Comparison of ENCODE assay signal across 13 mouse cellular contexts in genomic region chr5:147340741-147341414, GRCm38 (mm10). TPM values are rescaled to one million over a fixed set of nuclear protein-coding genes. Genes with fewer than 3 reads are reported as not detected.
A peak's percentile ranks its signal among the peaks of the same experiment; 100 is the strongest.
DNase-seq lines count a peak whose midpoint lies in the region; ATAC-seq and TF ChIP-seq lines count a peak whose summit lies in the region.
"Had no signal": no experiment of that assay in that cellular context is flagged by ENCODE, and none has a peak within 500 bp of the region (broad histone marks: within the 10 kb centered on the region; RNA-seq: fewer than 3 reads in every experiment).

No protein-coding gene starts in this region.

- no peak overlapping the region for H3K9ac ChIP-seq in forebrain, embryonic 11.5 days (ENCODE audit: low read length)
- H3K9ac ChIP-seq: intestine, embryonic 15.5 days had no signal

- no peaks in the 10 kb centered on the region for H3K27me3 ChIP-seq in forebrain, embryonic 11.5 days (ENCODE audit: control insufficient read depth, insufficient read depth, low read length)
- H3K27me3 ChIP-seq in forebrain, embryonic 10.5 days (ENCODE audit: poor library complexity, severe bottlenecking): no peaks in the 10 kb centered on the region
- no peaks in the 10 kb centered on the region for H3K27me3 ChIP-seq in spleen, adult 2 months (ENCODE audit: control insufficient read depth, insufficient read depth, low read length)
- H3K27me3 ChIP-seq: intestine, embryonic 15.5 days had no signal

- no peak for ATAC-seq in forebrain, embryonic 11.5 days (replicated peaks; ENCODE audit: low FRiP score)
- ATAC-seq in granulocyte monocyte progenitor cell, adult 5-6 weeks (replicated peaks; ENCODE audit: poor library complexity, severe bottlenecking): peak; percentile 84
- ATAC-seq: forebrain, embryonic 14.5 days; intestine, embryonic 15.5 days had no signal

- no peak overlapping the region for H3K4me2 ChIP-seq in forebrain, embryonic 11.5 days (ENCODE audit: low read depth, low read length, severe bottlenecking)
- H3K4me2 ChIP-seq: intestine, embryonic 15.5 days had no signal

- no peaks in the 10 kb centered on the region for H3K36me3 ChIP-seq in forebrain, embryonic 11.5 days (ENCODE audit: control insufficient read depth, insufficient read depth, low read length)
- H3K36me3 ChIP-seq in forebrain, embryonic 10.5 days (replicated peaks): no peaks in the 10 kb centered on the region
- no peaks in the 10 kb centered on the region for H3K36me3 ChIP-seq in spleen, adult 2 months (ENCODE audit: control insufficient read depth, insufficient read depth, low read length)
- H3K36me3 ChIP-seq: embryonic facial prominence, embryonic 10.5 days; intestine, embryonic 15.5 days had no signal

- H3K4me1 ChIP-seq in forebrain, embryonic 11.5 days (replicated peaks; ENCODE audit: control insufficient read depth, insufficient read depth, low read length): no peaks in the 10 kb centered on the region
- no peaks in the 10 kb centered on the region for H3K4me1 ChIP-seq in forebrain, embryonic 10.5 days
- H3K4me1 ChIP-seq in spleen, adult 2 months (ENCODE audit: control insufficient read depth, insufficient read depth, insufficient read length): peaks cover 24% of the 10 kb centered on the region
- H3K4me1 ChIP-seq: embryonic facial prominence, embryonic 10.5 days; intestine, embryonic 15.5 days had no signal

- no peaks in the 10 kb centered on the region for H3K9me3 ChIP-seq in forebrain, embryonic 11.5 days (ENCODE audit: control insufficient read depth, low read length)
- no peaks in the 10 kb centered on the region for H3K9me3 ChIP-seq in forebrain, embryonic 10.5 days
- H3K9me3 ChIP-seq: embryonic facial prominence, embryonic 10.5 days; intestine, embryonic 15.5 days had no signal

- no peak overlapping the region for H3K27ac ChIP-seq in forebrain, embryonic 11.5 days (ENCODE audit: low read depth, low read length)
- H3K27ac ChIP-seq in forebrain, embryonic 10.5 days: no peak overlapping the region
- peak overlapping the region; percentile 93 for H3K27ac ChIP-seq in spleen, adult 2 months (ENCODE audit: insufficient read depth, low read length)
- H3K27ac ChIP-seq: embryonic facial prominence, embryonic 10.5 days; intestine, embryonic 15.5 days had no signal

- TF ChIP-seq POLR2A in spleen, adult 2 months (IDR thresholded peaks at IDR 0.05; ENCODE audit: low read depth, low read length): no peak

- peak; percentile 45 for DNase-seq in forebrain, embryonic 11.5 days (ENCODE audit: low spot score)
- DNase-seq in forebrain, embryonic 10.5 days (ENCODE audit: extremely low spot score, low spot score): no peak
- peak; percentile 63 for DNase-seq in 416B (ENCODE audit: low read depth)
- peak; percentile 62 to 91 for DNase-seq in spleen, adult 2 months (ENCODE audit: low read depth in 1 of 2, low spot score in 2 of 2)
- DNase-seq in gastrocnemius, adult 18-20 months (ENCODE audit: low spot score): no peak
- no peak for DNase-seq in urinary bladder, postnatal 36 days (ENCODE audit: low spot score in 2 of 2)
- no peak for DNase-seq in frontal cortex, postnatal 14 days (ENCODE audit: low spot score in 2 of 2)
- DNase-seq: right cerebral cortex, adult 18-20 months had no signal

- no peak overlapping the region for H3K4me3 ChIP-seq in forebrain, embryonic 11.5 days (ENCODE audit: low read depth, low read length)
- no peak overlapping the region for H3K4me3 ChIP-seq in forebrain, embryonic 10.5 days
- H3K4me3 ChIP-seq in spleen, adult 2 months (ENCODE audit: extremely low read depth, insufficient read depth, insufficient read length): no peak overlapping the region
- H3K4me3 ChIP-seq: embryonic facial prominence, embryonic 10.5 days; intestine, embryonic 15.5 days had no signal

- TF ChIP-seq CTCF in spleen, adult 2 months (IDR thresholded peaks at IDR 0.05; ENCODE audit: extremely low read depth, insufficient read depth, insufficient read length, insufficient replicate concordance): no peak

- 88% methylated on average over 13 of the region's 13 CpGs for WGBS in forebrain, embryonic 11.5 days
- 84% methylated on average over 13 of the region's 13 CpGs for WGBS in forebrain, embryonic 10.5 days
- WGBS in spleen, adult 2 months: 3% methylated on average over 13 of the region's 13 CpGs

RNA-seq across cellular contexts. Expression of gene Urad, which starts 18.6 kb away (rescaled TPM):
- polyA plus RNA-seq in forebrain, embryonic 11.5 days (2014; fragmentation: Nextera tagmentation; extraction: Ambion mirVana): not detected in 2 replicates
- not detected in 2 replicates for polyA plus RNA-seq in forebrain, embryonic 10.5 days (2016; fragmentation: Nextera tagmentation; extraction: Ambion mirVana)
- total RNA-seq in granulocyte monocyte progenitor cell, adult 5-6 weeks (2014; fragmentation: Nextera tagmentation): not detected in 2 replicates
- not detected in 2 replicates for total RNA-seq in granulocyte monocyte progenitor cell, adult 5-6 weeks (2017)
- not detected in 2 replicates for polyA plus RNA-seq in spleen, adult 2 months (2012; rRNA removed)
- total RNA-seq in gastrocnemius, adult 18-20 months (2021): not detected
- polyA plus RNA-seq: embryonic facial prominence, embryonic 10.5 days; forebrain, embryonic 14.5 days; heart, embryonic 14.5 days had no signal

RNA-seq across cellular contexts. Expression of gene Cdx2, which starts 33.8 kb away (rescaled TPM):
- not detected in 2 replicates for polyA plus RNA-seq in forebrain, embryonic 11.5 days (2014; fragmentation: Nextera tagmentation; extraction: Ambion mirVana)
- polyA plus RNA-seq in forebrain, embryonic 10.5 days (2016; fragmentation: Nextera tagmentation; extraction: Ambion mirVana): not detected in 2 replicates
- not detected in 2 replicates for total RNA-seq in granulocyte monocyte progenitor cell, adult 5-6 weeks (2014; fragmentation: Nextera tagmentation)
- not detected in 2 replicates for total RNA-seq in granulocyte monocyte progenitor cell, adult 5-6 weeks (2017)
- not detected in 2 replicates for polyA plus RNA-seq in spleen, adult 2 months (2012; rRNA removed)
- total RNA-seq in gastrocnemius, adult 18-20 months (2021): not detected
- polyA plus RNA-seq: embryonic facial prominence, embryonic 10.5 days; forebrain, embryonic 14.5 days; heart, embryonic 14.5 days had no signal

RNA-seq across cellular contexts. Expression of gene Flt3, which starts 59.4 kb away (rescaled TPM):
- polyA plus RNA-seq in forebrain, embryonic 11.5 days (2014; fragmentation: Nextera tagmentation; extraction: Ambion mirVana): 0.08 TPM in 1 of 2 replicates, not detected in the other
- 0.04 TPM in 1 of 2 replicates, not detected in the other for polyA plus RNA-seq in forebrain, embryonic 10.5 days (2016; fragmentation: Nextera tagmentation; extraction: Ambion mirVana)
- total RNA-seq in granulocyte monocyte progenitor cell, adult 5-6 weeks (2014; fragmentation: Nextera tagmentation): 5.3 and 12.4 TPM in 2 replicates
- total RNA-seq in granulocyte monocyte progenitor cell, adult 5-6 weeks (2017): 4.7 and 7.3 TPM in 2 replicates
- 6.5 and 7.1 TPM in 2 replicates for polyA plus RNA-seq in spleen, adult 2 months (2012; rRNA removed)
- under 1 TPM; 0.07 TPM for total RNA-seq in gastrocnemius, adult 18-20 months (2021)
- polyA plus RNA-seq: heart, embryonic 14.5 days had no signal

Comparison
In these comparisons a context has a peak if more than half of its experiments do, and no peak if none do; other contexts are left out.
1. DNase-seq: peak in forebrain, embryonic 11.5 days (single experiment), 416B (single experiment) and spleen, adult 2 months (2 of 2); none in forebrain, embryonic 10.5 days (single experiment), gastrocnemius, adult 18-20 months (single experiment), urinary bladder, postnatal 36 days (0 of 2) and frontal cortex, postnatal 14 days (0 of 2).